Mouse (Mus musculus): Measurements from ENCODE around the gene Pakap. TPM values are rescaled to one million over a fixed set of nuclear protein-coding genes. Genes with fewer than 3 reads are reported as not detected.

Gene Pakap
- polyA plus RNA-seq, 1 experiment = 7.1 TPM

DNA sequence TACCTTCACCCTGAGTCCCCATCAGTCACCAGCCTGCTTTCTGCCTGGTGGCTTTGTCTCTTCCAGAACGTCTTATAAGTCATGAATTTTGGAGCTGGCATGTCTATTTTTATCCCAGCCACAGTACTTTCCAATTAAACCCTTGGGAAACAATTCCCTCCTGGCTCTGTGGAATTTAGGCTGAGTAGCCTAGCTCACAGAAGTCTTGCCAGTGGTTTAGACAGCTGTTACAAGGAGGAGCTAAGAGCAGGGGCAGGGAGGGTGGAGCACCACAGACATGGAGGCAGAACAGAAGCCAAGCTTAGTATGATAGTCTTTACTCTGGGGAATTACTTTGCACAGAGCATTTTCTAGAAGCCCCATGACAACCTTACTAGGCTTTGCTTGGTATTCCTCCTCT lies 17.8 kb upstream of the Pakap start:
- peak; percentile 96 for TF ChIP-seq MYOD1 (IDR thresholded peaks at IDR 0.05; ENCODE audit: control insufficient read depth, insufficient read length, low read depth)
- no peak for TF ChIP-seq USF1 (IDR thresholded peaks at IDR 0.05; ENCODE audit: low read depth)
- peak; percentile 14 for TF ChIP-seq CEBPB (IDR thresholded peaks at IDR 0.05; ENCODE audit: low read depth)
- no peak overlapping the region for H3ac ChIP-seq (ENCODE audit: control insufficient read depth, insufficient read length, low read depth)

GRCm38 (mm10) chr4:57557102-57557501 lies 10.9 kb upstream of the Pakap start:
- TF ChIP-seq USF1 (IDR thresholded peaks at IDR 0.05; ENCODE audit: low read depth) (no peak), MYOD1 (IDR thresholded peaks at IDR 0.05; ENCODE audit: control insufficient read depth, insufficient read length, low read depth) (no peak), MAX (IDR thresholded peaks at IDR 0.05) (no peak), CTCF (IDR thresholded peaks at IDR 0.05; ENCODE audit: control insufficient read depth, insufficient read depth, insufficient read length) (no peak), CEBPB (IDR thresholded peaks at IDR 0.05; ENCODE audit: low read depth) (no peak), MYOG (IDR thresholded peaks at IDR 0.05; ENCODE audit: control insufficient read depth, extremely low read depth, insufficient read length) (no peak), FOSL1 (IDR thresholded peaks at IDR 0.05; ENCODE audit: insufficient read depth, low read length, poor library complexity, severe bottlenecking) (no peak)
- Histone ChIP-seq H3K4me3 (ENCODE audit: insufficient read depth, poor library complexity, severe bottlenecking) (no peak overlapping the region), H3ac (ENCODE audit: control insufficient read depth, insufficient read length, low read depth) (no peak overlapping the region), H3K36me3 (ENCODE audit: control insufficient read depth, insufficient read depth) (no peaks in the 10 kb centered on the region), H3K79me3 (ENCODE audit: low read depth) (no peaks in the 10 kb centered on the region), H3K27me3 (ENCODE audit: control insufficient read depth, insufficient read depth, insufficient read length) (no peaks in the 10 kb centered on the region), H3K79me2 (ENCODE audit: control insufficient read depth, insufficient read depth) (no peaks in the 10 kb centered on the region)

More for the DNA sequence above, 17.8 kb upstream of the Pakap start:
- no peaks in the 10 kb centered on the region for H3K79me3 ChIP-seq (ENCODE audit: low read depth)
- H3K4me3 ChIP-seq (ENCODE audit: insufficient read depth, poor library complexity, severe bottlenecking) = no peak overlapping the region
- H3K27me3 ChIP-seq (ENCODE audit: control insufficient read depth, insufficient read depth, insufficient read length) = no peaks in the 10 kb centered on the region
- no peaks in the 10 kb centered on the region for H3K79me2 ChIP-seq (ENCODE audit: control insufficient read depth, insufficient read depth)
- H3K36me3 ChIP-seq (ENCODE audit: control insufficient read depth, insufficient read depth) = no peaks in the 10 kb centered on the region

DNA sequence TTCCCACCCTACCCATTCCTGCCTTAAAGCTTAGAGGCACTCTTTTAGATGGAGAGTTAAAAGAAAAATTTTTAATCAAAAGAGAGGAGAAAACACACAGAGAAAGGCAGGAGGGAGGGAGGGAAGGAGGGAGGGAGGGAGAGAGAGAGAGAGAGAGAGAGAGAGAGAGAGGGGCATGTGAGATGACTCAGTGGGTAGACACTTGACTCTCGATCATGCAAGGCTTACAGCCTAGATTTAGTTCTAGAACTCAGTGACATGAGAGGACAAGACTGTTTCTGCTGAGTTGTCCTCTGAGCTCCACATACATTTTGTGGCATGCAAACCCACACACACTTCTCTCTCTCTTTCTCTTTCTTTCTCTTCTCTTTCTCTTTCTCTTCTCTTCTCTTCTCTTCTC lies 8.5 kb upstream of the Pakap start:
- no peak for TF ChIP-seq CEBPB (IDR thresholded peaks at IDR 0.05; ENCODE audit: low read depth)
- no peak for TF ChIP-seq MYOD1 (IDR thresholded peaks at IDR 0.05; ENCODE audit: control insufficient read depth, insufficient read length, low read depth)
- peak; percentile 46 for TF ChIP-seq MAX (IDR thresholded peaks at IDR 0.05)
- no peak for TF ChIP-seq FOSL1 (IDR thresholded peaks at IDR 0.05; ENCODE audit: insufficient read depth, low read length, poor library complexity, severe bottlenecking)
- no peak for TF ChIP-seq USF1 (IDR thresholded peaks at IDR 0.05; ENCODE audit: low read depth)
- no peak for TF ChIP-seq CTCF (IDR thresholded peaks at IDR 0.05; ENCODE audit: control insufficient read depth, insufficient read depth, insufficient read length)
- TF ChIP-seq MYOG (IDR thresholded peaks at IDR 0.05; ENCODE audit: control insufficient read depth, extremely low read depth, insufficient read length) = no peak
- Histone ChIP-seq H3K4me3 (ENCODE audit: insufficient read depth, poor library complexity, severe bottlenecking) (no peak overlapping the region), H3ac (ENCODE audit: control insufficient read depth, insufficient read length, low read depth) (no peak overlapping the region), H3K36me3 (ENCODE audit: control insufficient read depth, insufficient read depth) (no peaks in the 10 kb centered on the region), H3K27me3 (ENCODE audit: control insufficient read depth, insufficient read depth, insufficient read length) (no peaks in the 10 kb centered on the region), H3K79me2 (ENCODE audit: control insufficient read depth, insufficient read depth) (no peaks in the 10 kb centered on the region), H3K79me3 (ENCODE audit: low read depth) (no peaks in the 10 kb centered on the region)

DNA sequence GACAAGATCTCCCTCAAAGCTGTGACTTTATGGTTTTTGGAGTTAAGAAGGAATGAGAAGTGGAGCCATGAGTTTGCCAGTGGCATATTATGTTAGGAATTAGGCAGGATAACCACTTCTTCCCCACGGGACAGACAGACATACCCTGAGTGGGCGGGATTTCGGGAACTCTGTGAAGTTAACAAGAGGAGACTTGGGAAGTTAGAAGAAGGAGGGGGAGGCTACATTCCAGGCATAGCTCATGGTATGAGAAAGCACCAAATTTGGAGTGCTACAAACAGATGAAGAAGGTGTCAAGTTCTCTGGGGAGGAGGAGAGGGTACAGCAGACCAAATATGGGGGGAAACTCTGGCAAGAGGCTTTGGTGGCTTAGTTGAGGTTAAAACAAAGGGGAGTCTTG lies 8.0 kb upstream of the Pakap start:
- Histone ChIP-seq H3K79me3 (ENCODE audit: low read depth) (no peaks in the 10 kb centered on the region), H3ac (ENCODE audit: control insufficient read depth, insufficient read length, low read depth) (no peak overlapping the region), H3K27me3 (ENCODE audit: control insufficient read depth, insufficient read depth, insufficient read length) (no peaks in the 10 kb centered on the region), H3K4me3 (ENCODE audit: insufficient read depth, poor library complexity, severe bottlenecking) (no peak overlapping the region), H3K79me2 (ENCODE audit: control insufficient read depth, insufficient read depth) (no peaks in the 10 kb centered on the region), H3K36me3 (ENCODE audit: control insufficient read depth, insufficient read depth) (no peaks in the 10 kb centered on the region)
- TF ChIP-seq FOSL1 (IDR thresholded peaks at IDR 0.05; ENCODE audit: insufficient read depth, low read length, poor library complexity, severe bottlenecking) (no peak), MYOD1 (IDR thresholded peaks at IDR 0.05; ENCODE audit: control insufficient read depth, insufficient read length, low read depth) (peak; percentile 81), MAX (IDR thresholded peaks at IDR 0.05) (peak; percentile 22)

- no peak for TF ChIP-seq FOSL1 (IDR thresholded peaks at IDR 0.05; ENCODE audit: insufficient read depth, low read length, poor library complexity, severe bottlenecking)
- no peak for TF ChIP-seq CEBPB (IDR thresholded peaks at IDR 0.05; ENCODE audit: low read depth)
- no peak for TF ChIP-seq MYOD1 (IDR thresholded peaks at IDR 0.05; ENCODE audit: control insufficient read depth, insufficient read length, low read depth)
- no peak for TF ChIP-seq MAX (IDR thresholded peaks at IDR 0.05)
- no peak for TF ChIP-seq USF1 (IDR thresholded peaks at IDR 0.05; ENCODE audit: low read depth)
- no peak for TF ChIP-seq CTCF (IDR thresholded peaks at IDR 0.05; ENCODE audit: control insufficient read depth, insufficient read depth, insufficient read length)
- Histone ChIP-seq H3K4me3 (ENCODE audit: insufficient read depth, poor library complexity, severe bottlenecking) (no peak overlapping the region), H3K79me2 (ENCODE audit: control insufficient read depth, insufficient read depth) (no peaks in the 10 kb centered on the region), H3ac (ENCODE audit: control insufficient read depth, insufficient read length, low read depth) (no peak overlapping the region), H3K79me3 (ENCODE audit: low read depth) (no peaks in the 10 kb centered on the region), H3K36me3 (ENCODE audit: control insufficient read depth, insufficient read depth) (no peaks in the 10 kb centered on the region), H3K27me3 (ENCODE audit: control insufficient read depth, insufficient read depth, insufficient read length) (no peaks in the 10 kb centered on the region)
Observed at GRCm38 (mm10) chr4:57561055-57561454, 6.9 kb upstream of the Pakap start.

GRCm38 (mm10) chr4:57565283-57565682 lies 2.7 kb upstream of the Pakap start:
- Histone ChIP-seq H3K27me3 (ENCODE audit: control insufficient read depth, insufficient read depth, insufficient read length) (no peaks in the 10 kb centered on the region), H3K79me2 (ENCODE audit: control insufficient read depth, insufficient read depth) (peaks cover 21% of the 10 kb centered on the region), H3ac (ENCODE audit: control insufficient read depth, insufficient read length, low read depth) (no peak overlapping the region), H3K79me3 (ENCODE audit: low read depth) (peaks cover 15% of the 10 kb centered on the region), H3K4me3 (ENCODE audit: insufficient read depth, poor library complexity, severe bottlenecking) (no peak overlapping the region), H3K36me3 (ENCODE audit: control insufficient read depth, insufficient read depth) (no peaks in the 10 kb centered on the region)
- TF ChIP-seq FOSL1 (IDR thresholded peaks at IDR 0.05; ENCODE audit: insufficient read depth, low read length, poor library complexity, severe bottlenecking) = no peak
- no peak for TF ChIP-seq MYOG (IDR thresholded peaks at IDR 0.05; ENCODE audit: control insufficient read depth, extremely low read depth, insufficient read length)
- no peak for TF ChIP-seq MAX (IDR thresholded peaks at IDR 0.05)
- TF ChIP-seq MYOD1 (IDR thresholded peaks at IDR 0.05; ENCODE audit: control insufficient read depth, insufficient read length, low read depth) = no peak
- TF ChIP-seq CTCF (IDR thresholded peaks at IDR 0.05; ENCODE audit: control insufficient read depth, insufficient read depth, insufficient read length) = no peak
- TF ChIP-seq CEBPB (IDR thresholded peaks at IDR 0.05; ENCODE audit: low read depth) = no peak
- no peak for TF ChIP-seq USF1 (IDR thresholded peaks at IDR 0.05; ENCODE audit: low read depth)
